In the genomic region with DNA sequence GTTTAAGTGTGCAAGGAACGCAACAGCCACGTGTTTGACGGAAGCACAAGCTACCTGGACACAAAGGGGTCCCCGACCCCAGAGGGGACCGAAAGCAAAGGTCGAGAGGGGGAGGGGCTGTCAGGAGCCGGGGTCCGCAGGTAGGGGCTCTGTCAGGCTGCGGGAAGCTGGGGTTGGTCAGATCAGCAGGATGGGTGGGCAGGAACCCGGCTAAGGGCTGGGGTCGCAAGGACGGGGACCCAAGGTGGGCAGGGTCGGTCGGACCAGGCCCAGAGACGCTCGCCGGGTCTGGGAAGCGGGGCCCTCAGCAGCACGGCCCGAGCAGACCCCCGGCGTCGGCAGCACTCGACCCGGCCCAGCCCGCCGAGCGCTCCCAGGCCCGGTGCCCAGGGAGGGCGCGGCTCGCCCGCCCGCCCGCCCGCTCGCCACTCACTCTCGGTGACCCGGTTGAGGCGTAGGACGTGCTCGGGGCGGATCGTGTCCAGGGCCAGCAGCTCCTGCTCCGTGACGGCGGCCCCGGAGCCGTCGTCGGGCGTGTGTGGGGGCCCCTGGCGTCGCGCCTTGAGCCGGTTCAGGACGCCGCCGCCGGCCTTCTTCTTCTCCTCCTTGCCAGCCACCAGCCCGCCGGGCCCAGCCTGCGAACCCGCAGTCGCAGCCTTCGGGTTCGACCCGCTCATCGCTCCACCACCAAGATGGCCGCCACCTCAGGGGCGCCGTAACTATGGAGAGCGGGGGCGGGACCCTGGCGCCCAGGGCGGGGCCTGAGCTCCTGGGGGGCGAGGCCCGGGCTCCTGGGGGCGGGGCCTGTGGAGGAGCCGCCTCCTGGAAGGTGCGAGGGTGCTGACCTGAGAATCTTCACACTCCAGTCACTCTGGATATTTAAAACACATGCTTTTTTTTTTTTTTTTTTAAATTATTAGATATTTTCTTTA, we compare ENCODE assay signal across 8 mouse cellular contexts. TPM values are rescaled to one million over a fixed set of nuclear protein-coding genes. Genes with fewer than 3 reads are reported as not detected.
DNase-seq lines count a peak whose midpoint lies in the region; ATAC-seq and TF ChIP-seq lines count a peak whose summit lies in the region.

A gene (minus strand): TSS at position 742 of the 932 bp plus-strand sequence.

- H3K27ac ChIP-seq in CH12.LX (ENCODE audit: insufficient read depth, low read depth) = peak within 1 kb of the TSS; percentile 79; the same call in 1 of the 2 replicates
- no peak within 1 kb of the TSS; the same call in 1 of the 2 replicates for H3K27ac ChIP-seq in forebrain, embryonic 11.5 days (ENCODE audit: low read depth, low read length)
- peak within 1 kb of the TSS; percentile 29; the same call in 1 of the 2 replicates for H3K27ac ChIP-seq in heart, embryonic 15.5 days
- H3K27ac ChIP-seq in liver, embryonic 13.5 days = peak within 1 kb of the TSS; percentile 61
- H3K27ac ChIP-seq in stomach, embryonic 14.5 days (ENCODE audit: low read length) = no peak within 1 kb of the TSS

- H3K4me2 ChIP-seq in CH12.LX (ENCODE audit: insufficient read depth, low read depth, poor library complexity, severe bottlenecking) = peak within 1 kb of the TSS; percentile 86
- H3K4me2 ChIP-seq in forebrain, embryonic 11.5 days (ENCODE audit: low read depth, low read length, severe bottlenecking) = peak within 1 kb of the TSS; percentile 87
- peak within 1 kb of the TSS; percentile 97 for H3K4me2 ChIP-seq in heart, embryonic 15.5 days
- H3K4me2 ChIP-seq in liver, embryonic 13.5 days = peak within 1 kb of the TSS; percentile 98
- peak within 1 kb of the TSS; percentile 96 for H3K4me2 ChIP-seq in stomach, embryonic 14.5 days (replicated peaks; ENCODE audit: low read depth, low read length)

- TF ChIP-seq CTCF in CH12.LX (conservative IDR thresholded peaks at IDR 0.05 in 1 of 2, IDR thresholded peaks at IDR 0.05 in 1 of 2; ENCODE audit: low read depth in 2 of 2, low read length in 2 of 2) = no peak

- peaks cover 5 to 32% of the 10 kb centered on the region in 2 experiments for H3K4me1 ChIP-seq in CH12.LX (ENCODE audit: control insufficient read depth in 1 of 2, insufficient read depth in 2 of 2)
- peaks cover 5% of the 10 kb centered on the region; the same call in 1 of the 2 replicates for H3K4me1 ChIP-seq in forebrain, embryonic 11.5 days (replicated peaks; ENCODE audit: control insufficient read depth, insufficient read depth, low read length)
- peaks cover 17% of the 10 kb centered on the region for H3K4me1 ChIP-seq in heart, embryonic 15.5 days (replicated peaks)
- H3K4me1 ChIP-seq in liver, embryonic 13.5 days (replicated peaks) = peaks cover 17% of the 10 kb centered on the region
- peaks cover 9% of the 10 kb centered on the region; the same call in 1 of the 2 replicates for H3K4me1 ChIP-seq in stomach, embryonic 14.5 days (ENCODE audit: control insufficient read depth, insufficient read depth, low read length)

- no peak for TF ChIP-seq EP300 in CH12.LX (IDR thresholded peaks at IDR 0.05; ENCODE audit: low read length)

- peaks cover 8% of the 10 kb centered on the region for H3K27me3 ChIP-seq in CH12.LX (replicated peaks)
- no peaks in the 10 kb centered on the region for H3K27me3 ChIP-seq in forebrain, embryonic 11.5 days (ENCODE audit: control insufficient read depth, insufficient read depth, low read length)
- no peaks in the 10 kb centered on the region for H3K27me3 ChIP-seq in heart, embryonic 15.5 days
- peaks cover 15% of the 10 kb centered on the region for H3K27me3 ChIP-seq in liver, embryonic 13.5 days
- no peaks in the 10 kb centered on the region for H3K27me3 ChIP-seq in stomach, embryonic 14.5 days (ENCODE audit: control insufficient read depth, insufficient read depth, low read length)

- in situ Hi-C loops in CH12.LX (cut with MboI; ENCODE audit: low pct_ligation_motif_present, low pct_unique_long_range_greater_than_20kb, low sequenced_read_pairs) = no loop called here

- H3K79me2 ChIP-seq in CH12.LX (replicated peaks; ENCODE audit: control insufficient read depth, extremely low read depth, insufficient read depth, poor library complexity, severe bottlenecking) = peaks cover 19% of the 10 kb centered on the region; the same call in 1 of the 2 replicates

- H3K9ac ChIP-seq in CH12.LX (ENCODE audit: insufficient read depth, low read depth) = peak within 1 kb of the TSS; percentile 83
- H3K9ac ChIP-seq in forebrain, embryonic 11.5 days (ENCODE audit: low read length) = peak within 1 kb of the TSS; percentile 88
- H3K9ac ChIP-seq in heart, embryonic 15.5 days = peak within 1 kb of the TSS; percentile 75
- H3K9ac ChIP-seq in liver, embryonic 13.5 days = peak within 1 kb of the TSS; percentile 83
- H3K9ac ChIP-seq in stomach, embryonic 14.5 days (replicated peaks; ENCODE audit: low read depth, low read length) = peak within 1 kb of the TSS; percentile 60

- dilution Hi-C loops in CH12.LX (cut with MboI; ENCODE audit: extremely low pct_ligation_motif_present, extremely low pct_unique_long_range_greater_than_20kb, low sequenced_read_pairs) = no loop called here

- peak; percentile 93 for ATAC-seq in forebrain, embryonic 11.5 days (replicated peaks; ENCODE audit: low FRiP score)
- ATAC-seq in heart, embryonic 15.5 days (replicated peaks; ENCODE audit: insufficient number of reproducible peaks, insufficient read depth, low FRiP score, low read depth) = peak; percentile 95
- peak; percentile 96 for ATAC-seq in liver, embryonic 13.5 days (ENCODE audit: low read depth)
- peak; percentile 93 for ATAC-seq in stomach, embryonic 14.5 days (ENCODE audit: insufficient number of reproducible peaks, insufficient read depth, low FRiP score, low read depth)

- H3K36me3 ChIP-seq in CH12.LX (replicated peaks in 1 of 2; ENCODE audit: control insufficient read depth in 1 of 2, insufficient read depth in 1 of 2, low read length in 1 of 2) = peaks cover 8 to 19% of the 10 kb centered on the region in 2 experiments
- no peaks in the 10 kb centered on the region for H3K36me3 ChIP-seq in forebrain, embryonic 11.5 days (ENCODE audit: control insufficient read depth, insufficient read depth, low read length)
- 0 out of 2 replicates have a peak, but pooled peaks cover 4% of the 10 kb centered on the region for H3K36me3 ChIP-seq in heart, embryonic 15.5 days
- H3K36me3 ChIP-seq in liver, embryonic 13.5 days = peaks cover 9% of the 10 kb centered on the region; the same call in 1 of the 2 replicates
- no peaks in the 10 kb centered on the region for H3K36me3 ChIP-seq in stomach, embryonic 14.5 days (ENCODE audit: control insufficient read depth, insufficient read depth, low read length)

- TF ChIP-seq RAD21 in CH12.LX (IDR thresholded peaks at IDR 0.05; ENCODE audit: low read depth, low read length) = no peak

- peak; percentile 82 for DNase-seq in CH12.LX (ENCODE audit: extremely low read depth)
- peak; percentile 78 for DNase-seq in c-Kit-positive CD71-positive TER-119-negative erythroid progenitor cells, embryonic 14.5 days (ENCODE audit: low read depth)
- peak; percentile 95 for DNase-seq in forebrain, embryonic 11.5 days (ENCODE audit: low spot score)
- peak; percentile 91 to 94 for DNase-seq in kidney, postnatal 25 days
- peak; percentile 84 for DNase-seq in liver, embryonic 13.5 days
- DNase-seq in natural killer cell, adult 2 months (ENCODE audit: low spot score in 2 of 2) = peak; percentile 86 to 90

- H3K4me3 ChIP-seq in CH12.LX (replicated peaks in 1 of 3; ENCODE audit: low read depth in 2 of 3, low read length in 2 of 3, poor library complexity in 1 of 3) = peak within 1 kb of the TSS; percentile 78 to 90 (median 83)
- peak within 1 kb of the TSS; percentile 98 for H3K4me3 ChIP-seq in forebrain, embryonic 11.5 days (ENCODE audit: low read depth, low read length)
- H3K4me3 ChIP-seq in heart, embryonic 15.5 days = peak within 1 kb of the TSS; percentile 90
- peak within 1 kb of the TSS; percentile 84 for H3K4me3 ChIP-seq in liver, embryonic 13.5 days (replicated peaks)
- peak within 1 kb of the TSS; percentile 97 for H3K4me3 ChIP-seq in stomach, embryonic 14.5 days (ENCODE audit: low read depth, low read length)

- WGBS in forebrain, embryonic 11.5 days = under 1% methylated on average over 57 of the region's 81 CpGs
- under 1% methylated on average over 78 of the region's 81 CpGs for WGBS in heart, embryonic 15.5 days
- WGBS in liver, embryonic 13.5 days (ENCODE audit: insufficient replicate concordance) = under 1% methylated on average over 78 of the region's 81 CpGs
- under 1% methylated on average over 74 of the region's 81 CpGs for WGBS in stomach, embryonic 14.5 days

- peaks cover 3% of the 10 kb centered on the region for H3K9me3 ChIP-seq in CH12.LX (replicated peaks; ENCODE audit: low read length)
- no peaks in the 10 kb centered on the region for H3K9me3 ChIP-seq in forebrain, embryonic 11.5 days (ENCODE audit: control insufficient read depth, low read length)
- H3K9me3 ChIP-seq in heart, embryonic 15.5 days (replicated peaks) = no peaks in the 10 kb centered on the region
- no peaks in the 10 kb centered on the region for H3K9me3 ChIP-seq in liver, embryonic 13.5 days (replicated peaks)
- no peaks in the 10 kb centered on the region for H3K9me3 ChIP-seq in stomach, embryonic 14.5 days (ENCODE audit: control insufficient read depth, low read depth, low read length)

- peak; percentile 72 for TF ChIP-seq POLR2A in CH12.LX (IDR thresholded peaks at IDR 0.05; ENCODE audit: low read depth, low read length)

TF ChIP-seq in CH12.LX, 34 proteins besides CTCF, POLR2A, EP300 and RAD21 (continues in another document):
- TF ChIP-seq MAZ (IDR thresholded peaks at IDR 0.05; ENCODE audit: low read depth, low read length) (0 out of 2 replicates have a peak, but pooled peaks have one; percentile 20), JUN (IDR thresholded peaks at IDR 0.05; ENCODE audit: insufficient read depth, low read depth, low read length) (no peak), ZC3H11A (IDR thresholded peaks at IDR 0.05; ENCODE audit: low read depth, low read length) (no peak), KAT2A (IDR thresholded peaks at IDR 0.05; ENCODE audit: insufficient replicate concordance, low read length) (no peak), IRF4 (IDR thresholded peaks at IDR 0.05; ENCODE audit: low read depth, low read length) (0 out of 2 replicates have a peak, but pooled peaks have one; percentile 10), ETS1 (conservative IDR thresholded peaks at IDR 0.05; ENCODE audit: low read depth, low read length) (no peak), ZNF384 (IDR thresholded peaks at IDR 0.05; ENCODE audit: low read depth, low read length) (no peak), MAX (IDR thresholded peaks at IDR 0.05; ENCODE audit: low read length) (peak; percentile 14; the same call in 1 of the 2 replicates), USF2 (conservative IDR thresholded peaks at IDR 0.05; ENCODE audit: low read depth, low read length) (no peak)

RNA-seq across cellular contexts. Expression of the gene that starts here (rescaled TPM):
- total RNA-seq in CH12.LX (2012; rRNA removed) (21.7 and 22.6 TPM in 2 replicates), CH12.LX (2014; rRNA removed) (11.9 and 13.3 TPM in 2 replicates)
- polyA plus RNA-seq in CH12.LX (2012; ENCODE audit: insufficient read length, low read depth) = 17.7 and 18.4 TPM in 2 replicates
- polyA plus RNA-seq in forebrain, embryonic 11.5 days (2014; fragmentation: Nextera tagmentation; extraction: Ambion mirVana) = 81.2 and 83.3 TPM in 2 replicates
- polyA plus RNA-seq in heart, embryonic 15.5 days (2015; fragmentation: Nextera tagmentation; extraction: Ambion mirVana) = 18.1 and 21.8 TPM in 2 replicates
- 8.7 and 10.4 TPM in 2 replicates for polyA plus RNA-seq in liver, embryonic 13.5 days (2015; fragmentation: Nextera tagmentation; extraction: Ambion mirVana)
- 26.3 and 27.3 TPM in 2 replicates for polyA plus RNA-seq in stomach, embryonic 14.5 days (2014; fragmentation: Nextera tagmentation; extraction: Ambion mirVana)

Comparison
In these comparisons a context has a peak if more than half of its experiments do, and no peak if none do; other contexts are left out.
1. H3K27ac ChIP-seq: peak in CH12.LX (single experiment), heart, embryonic 15.5 days (single experiment) and liver, embryonic 13.5 days (single experiment); none in forebrain, embryonic 11.5 days (single experiment) and stomach, embryonic 14.5 days (single experiment).
2. Peak in every context shown above with its lines, with median percentiles within 50 percentile points of each other: DNase-seq, H3K4me2 ChIP-seq, H3K4me3 ChIP-seq, H3K9ac ChIP-seq and ATAC-seq.